Mouse (Mus musculus) liver, embryonic 12.5 days (tissue): ENCODE results near the gene Rgl3. TPM values are rescaled to one million over a fixed set of nuclear protein-coding genes. Genes with fewer than 3 reads are reported as not detected.
A peak's percentile ranks its signal among the peaks of the same experiment; 100 is the strongest.

Source experiments
- ATAC-seq: fragments of 200-750 bp; cut with Nextera tagmentation; 2 replicates; pipeline ENCODE4 v1.8.0; 2017; ENCODE audit warnings: moderate number of reproducible peaks, mild to moderate bottlenecking, moderate library complexity
- H3K27ac ChIP-seq: fragments of 300-500 bp; sonication (generic); 2 replicates; pipeline ENCODE4 v1.5.1; 2016; ENCODE audit warnings: mild to moderate bottlenecking
- H3K27me3 ChIP-seq: fragments of 300-500 bp; sonication (generic); replicated peaks from 2 replicates; pipeline ENCODE4 v1.6.1; 2016; ENCODE audit warnings: mild to moderate bottlenecking, moderate library complexity
- H3K36me3 ChIP-seq: fragments of 300-500 bp; sonication (generic); 2 replicates; pipeline ENCODE4 v1.6.1; 2016; ENCODE audit warnings: mild to moderate bottlenecking, moderate library complexity
- H3K4me1 ChIP-seq: fragments of 300-500 bp; sonication (generic); 2 replicates; pipeline ENCODE4 v1.6.1; 2016
- H3K4me2 ChIP-seq: fragments of 300-500 bp; sonication (generic); 2 replicates; pipeline ENCODE4 v1.6.1; 2016; ENCODE audit warnings: mild to moderate bottlenecking, moderate library complexity
- H3K4me3 ChIP-seq: fragments of 300-500 bp; sonication (generic); 2 replicates; pipeline ENCODE4 v1.5.1; 2016; ENCODE audit warnings: mild to moderate bottlenecking, moderate library complexity
- H3K9ac ChIP-seq: fragments of 300-500 bp; sonication (generic); 2 replicates; pipeline ENCODE4 v1.6.1; 2016; ENCODE audit warnings: mild to moderate bottlenecking, moderate library complexity
- H3K9me3 ChIP-seq: fragments of 300-500 bp; sonication (generic); replicated peaks from 2 replicates; pipeline ENCODE4 v1.6.1; 2016; ENCODE audit warnings: mild to moderate bottlenecking, moderate library complexity
- WGBS: fragments of 180-500 bp; shearing (Covaris S2); methylation state at CpG from one replicate; pipeline ENCODE4 v1.1.7; 2016; ENCODE audit not compliant: insufficient replicate concordance; 5-methylcytosine and 5-hydroxymethylcytosine counted together
- polyA plus RNA-seq: library from polyadenylated mRNA; unstranded; fragments of >200 nt; fragmentation: Nextera tagmentation; extraction: Ambion mirVana; gene quantifications from 2 replicates; pipeline ENCODE4 v1.2.1, GENCODE M21; 2016

Gene Rgl3
- polyA plus RNA-seq, 1 experiment from 2014 or later: 0.46 TPM

DNA sequence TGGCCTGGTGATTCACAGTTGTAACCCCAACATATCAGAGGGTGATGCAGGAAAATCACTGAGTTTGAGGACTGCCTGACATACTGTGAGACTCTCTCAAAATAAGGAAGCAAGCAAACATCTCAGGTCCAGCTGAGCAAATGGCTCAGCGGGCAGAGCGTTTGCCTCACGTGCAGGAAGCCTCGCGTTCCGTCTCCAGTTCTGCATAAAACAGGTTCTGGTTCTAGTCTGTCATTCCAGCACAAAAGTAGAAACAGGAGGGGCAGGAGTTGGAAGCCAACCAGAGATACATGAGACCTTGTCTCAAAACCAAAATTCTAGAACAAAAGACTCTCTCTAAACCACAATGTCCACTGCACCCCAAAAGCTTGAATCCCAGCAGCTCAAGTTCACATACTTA, 62.5 kb downstream of the Rgl3 start:
- peak overlapping the region; percentile 37; the same call in 1 of the 2 replicates for H3K27ac ChIP-seq
- peaks cover 7% of the 10 kb centered on the region for H3K36me3 ChIP-seq
- 0 out of 2 replicates have a peak, but pooled peaks cover 3% of the 10 kb centered on the region for H3K27me3 ChIP-seq
- H3K4me1 ChIP-seq: peaks cover 42% of the 10 kb centered on the region
- peak overlapping the region; percentile 37 for H3K9ac ChIP-seq
- no peaks in the 10 kb centered on the region for H3K9me3 ChIP-seq
- H3K4me3 ChIP-seq: peak overlapping the region; percentile 57
- no peak for ATAC-seq
- WGBS: 5% methylated on average over 6 of the region's 6 CpGs
- H3K4me2 ChIP-seq: peak overlapping the region; percentile 71

DNA sequence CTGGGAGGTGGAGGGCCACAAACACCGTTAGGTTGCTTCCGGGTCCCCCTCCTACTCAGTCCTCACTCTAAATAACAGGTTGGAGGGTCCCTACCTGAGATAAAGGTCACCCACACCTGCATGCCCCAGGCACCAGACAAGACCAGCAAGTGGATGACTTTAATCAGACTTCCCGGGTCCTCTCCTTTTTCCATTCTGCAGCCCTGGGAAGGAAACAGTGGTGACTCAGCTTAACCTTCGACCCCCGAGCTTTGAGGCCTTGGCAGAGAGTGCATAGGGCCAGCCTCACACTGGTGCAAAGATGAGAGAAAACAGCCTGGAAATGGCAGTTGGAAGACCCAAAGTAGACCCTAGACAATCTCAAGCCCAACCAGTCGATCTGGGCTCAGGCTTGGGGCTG, 63.1 kb downstream of the Rgl3 start:
- Histone ChIP-seq H3K9ac (no peak overlapping the region), H3K4me1 (peaks cover 38% of the 10 kb centered on the region), H3K4me3 (peak overlapping the region; percentile 57; the same call in 1 of the 2 replicates), H3K9me3 (no peaks in the 10 kb centered on the region), H3K4me2 (peak overlapping the region; percentile 71), H3K36me3 (peaks cover 9% of the 10 kb centered on the region), H3K27me3 (0 out of 2 replicates have a peak, but pooled peaks cover 3% of the 10 kb centered on the region), H3K27ac (no peak overlapping the region; the same call in 1 of the 2 replicates)
- WGBS: 60% methylated on average over 6 of the region's 6 CpGs
- no peak for ATAC-seq

DNA sequence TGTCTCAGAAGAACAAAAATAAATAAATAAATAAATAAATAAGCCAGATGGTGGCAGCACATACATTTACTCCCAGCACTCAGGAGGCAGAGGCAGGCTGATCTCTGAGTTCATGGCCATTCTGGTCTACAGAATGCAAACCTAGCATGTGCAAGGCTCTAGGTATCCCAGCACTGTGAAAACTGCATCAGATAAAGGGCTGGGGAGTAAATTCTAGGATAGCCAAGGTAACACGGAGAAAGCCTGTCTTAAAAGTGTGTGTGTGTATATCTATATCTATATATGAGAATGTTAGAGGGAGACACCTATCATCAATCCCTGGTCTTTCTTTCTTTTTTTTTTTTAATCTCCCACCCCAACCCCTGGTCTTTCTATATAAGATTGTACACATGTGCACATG, 63.7 kb downstream of the Rgl3 start:
- no peak overlapping the region for H3K4me3 ChIP-seq
- 0 out of 2 replicates have a peak, but pooled peaks cover 3% of the 10 kb centered on the region for H3K27me3 ChIP-seq
- H3K4me1 ChIP-seq: peaks cover 38% of the 10 kb centered on the region
- peaks cover 9% of the 10 kb centered on the region for H3K36me3 ChIP-seq
- 85% methylated on average over 1 of the region's 1 CpGs for WGBS
- H3K4me2 ChIP-seq: no peak overlapping the region
- no peak overlapping the region for H3K27ac ChIP-seq
- ATAC-seq: no peak
- no peak overlapping the region for H3K9ac ChIP-seq
- H3K9me3 ChIP-seq: no peaks in the 10 kb centered on the region

DNA sequence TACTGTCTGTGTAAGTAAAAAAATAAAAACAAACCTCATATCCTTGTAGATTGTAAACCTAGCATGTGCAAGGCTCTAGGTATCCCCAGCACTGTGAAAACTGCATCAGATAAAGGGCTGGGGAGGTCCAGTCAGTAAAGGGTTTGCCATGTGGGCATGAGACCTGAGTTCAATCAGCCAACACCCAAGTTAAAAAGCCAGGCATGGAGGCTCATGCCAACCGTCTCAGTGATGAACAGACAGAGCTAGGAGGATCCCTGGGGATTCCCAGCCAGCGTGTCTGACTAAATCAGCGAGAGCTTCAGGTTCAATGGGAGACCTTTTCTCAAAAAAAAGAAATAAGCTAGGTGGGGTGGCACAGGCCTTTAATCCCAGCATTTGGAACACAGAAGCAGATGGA, 64.2 kb downstream of the Rgl3 start:
- Histone ChIP-seq H3K4me3 (no peak overlapping the region), H3K4me2 (no peak overlapping the region), H3K27me3 (0 out of 2 replicates have a peak, but pooled peaks cover 3% of the 10 kb centered on the region), H3K9me3 (no peaks in the 10 kb centered on the region), H3K9ac (no peak overlapping the region), H3K27ac (no peak overlapping the region), H3K36me3 (peaks cover 9% of the 10 kb centered on the region), H3K4me1 (peaks cover 38% of the 10 kb centered on the region)
- WGBS: 83% methylated on average over 3 of the region's 3 CpGs
- no peak for ATAC-seq

DNA sequence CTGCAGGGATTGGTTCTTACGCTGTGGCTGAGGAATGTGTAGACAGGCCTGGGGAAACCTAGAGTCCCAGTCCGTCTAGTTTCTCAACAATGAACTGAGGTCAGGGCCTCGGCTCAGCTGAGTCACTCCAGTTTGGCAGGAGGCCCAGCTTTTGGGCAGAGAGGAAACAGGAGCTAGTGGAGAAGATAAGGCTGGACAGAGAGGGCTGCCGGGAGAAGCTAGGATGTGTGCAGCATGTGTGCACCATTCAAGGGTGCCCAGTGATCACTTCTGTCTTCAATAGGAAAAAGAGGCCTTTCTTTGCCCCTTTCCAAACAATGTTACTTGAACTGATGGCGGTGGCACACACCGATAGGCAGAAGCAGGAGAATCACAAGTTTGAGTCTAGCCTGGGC, 65.2 kb downstream of the Rgl3 start:
- Histone ChIP-seq H3K4me1 (peaks cover 38% of the 10 kb centered on the region), H3K4me3 (no peak overlapping the region), H3K27me3 (0 out of 2 replicates have a peak, but pooled peaks cover 2% of the 10 kb centered on the region), H3K9me3 (no peaks in the 10 kb centered on the region), H3K36me3 (peaks cover 9% of the 10 kb centered on the region), H3K27ac (peak overlapping the region; percentile 43; the same call in 1 of the 2 replicates), H3K9ac (no peak overlapping the region), H3K4me2 (no peak overlapping the region)
- 37% methylated on average over 6 of the region's 6 CpGs for WGBS
- peak; percentile 61 for ATAC-seq

DNA sequence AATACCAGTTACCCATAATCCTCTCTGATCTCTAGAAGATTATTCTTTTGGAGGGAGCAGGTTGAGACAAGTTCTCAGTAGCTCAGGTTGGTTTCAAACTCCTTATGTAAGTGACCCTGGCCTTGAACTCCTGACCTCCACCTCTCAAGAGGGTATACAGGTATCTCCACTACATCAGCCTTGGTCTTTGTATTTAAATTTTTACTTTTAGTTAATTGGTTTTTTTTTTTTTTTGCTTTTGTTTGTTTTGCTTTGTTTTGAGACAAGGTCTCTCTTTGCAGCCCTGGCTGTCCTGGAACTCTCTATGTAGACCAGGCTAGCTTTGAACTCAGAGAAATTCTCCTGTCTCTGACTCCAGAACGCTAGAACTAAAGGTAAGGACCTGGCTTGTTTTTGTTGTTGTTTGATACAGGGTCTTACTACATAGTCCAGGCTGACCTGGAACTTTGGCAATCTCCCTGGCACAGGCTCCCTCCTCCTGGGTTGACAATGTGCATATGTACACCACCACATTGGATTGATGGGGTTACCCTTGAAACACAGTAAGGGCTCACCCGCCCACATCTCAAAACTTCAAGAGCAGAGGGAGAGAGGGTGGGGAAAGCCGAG, 65.7 kb downstream of the Rgl3 start:
- H3K9me3 ChIP-seq: no peaks in the 10 kb centered on the region
- H3K4me3 ChIP-seq: no peak overlapping the region
- peaks cover 42% of the 10 kb centered on the region for H3K4me1 ChIP-seq
- no peaks in the 10 kb centered on the region for H3K27me3 ChIP-seq
- whole genome bisulfite sequencing: 44% methylated on average over 3 of the region's 3 CpGs
- H3K27ac ChIP-seq: peak overlapping the region; percentile 47; the same call in 1 of the 2 replicates
- H3K36me3 ChIP-seq: peaks cover 9% of the 10 kb centered on the region
- no peak for ATAC-seq
- H3K9ac ChIP-seq: no peak overlapping the region
- no peak overlapping the region for H3K4me2 ChIP-seq

DNA sequence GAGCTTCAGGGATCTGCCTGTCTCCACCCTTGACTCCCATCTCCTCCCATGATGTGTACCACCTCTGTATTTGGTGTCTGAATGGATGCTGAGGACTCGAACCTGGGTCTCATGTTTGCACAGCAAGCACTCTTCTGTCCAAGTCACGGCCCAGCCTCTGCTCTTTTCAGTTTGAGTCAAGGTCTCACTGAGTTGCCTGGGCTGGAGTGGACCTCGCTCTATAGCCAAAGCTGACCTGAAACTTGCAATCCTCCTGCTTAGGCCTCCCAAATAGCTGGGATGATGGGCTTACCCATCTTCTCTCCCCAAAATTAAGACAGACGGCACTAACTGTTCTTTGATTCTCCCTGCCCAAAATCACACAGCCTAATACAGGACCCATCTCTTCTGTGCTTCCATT, 66.2 kb downstream of the Rgl3 start:
- Histone ChIP-seq H3K4me3 (no peak overlapping the region), H3K4me1 (peaks cover 47% of the 10 kb centered on the region), H3K9me3 (no peaks in the 10 kb centered on the region), H3K9ac (no peak overlapping the region), H3K36me3 (peaks cover 9% of the 10 kb centered on the region), H3K27ac (no peak overlapping the region), H3K27me3 (no peaks in the 10 kb centered on the region), H3K4me2 (no peak overlapping the region)
- ATAC-seq: no peak
- 71% methylated on average over 4 of the region's 4 CpGs for whole genome bisulfite sequencing

Other genes with a start within 250 kb of the Rgl3 start
- gene Spc24, start 229.1 kb downstream of the Rgl3 start, polyA plus RNA-seq: 112 and 114 TPM in 2 replicates
- 5.0 and 5.5 TPM in 2 replicates for gene Kank2, start 190.7 kb downstream of the Rgl3 start, polyA plus RNA-seq
- 13.4 and 14.1 TPM in 2 replicates for gene Angptl8, start 153.9 kb downstream of the Rgl3 start, polyA plus RNA-seq
- gene Dock6, start 136.8 kb downstream of the Rgl3 start, polyA plus RNA-seq: 8.4 and 8.7 TPM in 2 replicates
- 6.5 TPM in 2 replicates for gene Rab3d, start 71.3 kb downstream of the Rgl3 start, polyA plus RNA-seq
- gene Ccdc159, start 62.0 kb downstream of the Rgl3 start, polyA plus RNA-seq: 1.3 and 2.2 TPM in 2 replicates
- 39.9 and 41.8 TPM in 2 replicates for gene Tmem205, start 61.9 kb downstream of the Rgl3 start, polyA plus RNA-seq
- 2.3 and 3.1 TPM in 2 replicates for gene Plppr2, start 52.4 kb downstream of the Rgl3 start, polyA plus RNA-seq
- gene Swsap1, start 33.7 kb downstream of the Rgl3 start, polyA plus RNA-seq: 2.8 and 3.0 TPM in 2 replicates
- 155 and 158 TPM in 2 replicates for gene Epor, start 25.9 kb downstream of the Rgl3 start, polyA plus RNA-seq
- 0.12 TPM in 1 of 2 replicates, not detected in the other for gene Ccdc151, start 13.2 kb upstream of the Rgl3 start, polyA plus RNA-seq
- gene Prkcsh, start 13.4 kb upstream of the Rgl3 start, polyA plus RNA-seq: 65.0 and 68.5 TPM in 2 replicates
- gene Elavl3, start 62.6 kb upstream of the Rgl3 start, polyA plus RNA-seq: 0.02 TPM in 1 of 2 replicates, not detected in the other
- not detected in 2 replicates for gene Gm49318, start 81.8 kb upstream of the Rgl3 start, polyA plus RNA-seq
- 5.7 and 6.6 TPM in 2 replicates for gene Zfp653, start 81.9 kb upstream of the Rgl3 start, polyA plus RNA-seq
- 36.9 and 40.6 TPM in 2 replicates for gene Ecsit, start 96.0 kb upstream of the Rgl3 start, polyA plus RNA-seq
- gene Cnn1, start 109.8 kb upstream of the Rgl3 start, polyA plus RNA-seq: 0.80 and 0.81 TPM in 2 replicates
- gene Elof1, start 127.7 kb upstream of the Rgl3 start, polyA plus RNA-seq: 103 and 113 TPM in 2 replicates
- gene Acp5, start 146.3 kb upstream of the Rgl3 start, polyA plus RNA-seq: 176 and 179 TPM in 2 replicates
- 41.1 and 46.3 TPM in 2 replicates for gene Pigyl, start 167.4 kb upstream of the Rgl3 start, polyA plus RNA-seq
- 0.07 and 0.14 TPM in 2 replicates for gene Zfp872, start 198.6 kb upstream of the Rgl3 start, polyA plus RNA-seq
- 11.7 and 12.3 TPM in 2 replicates for gene Zfp809, start 236.3 kb upstream of the Rgl3 start, polyA plus RNA-seq